Mouse (Mus musculus) thymus, adult 2 months (tissue): ENCODE measurements around the gene Comp.

ENCODE experiments used
- CTCF ChIP-seq: fragments of 200-500 bp; IDR thresholded peaks from 2 replicates; pipeline ENCODE4 v1.5.1; 2012; ENCODE audit warnings: mild to moderate bottlenecking, control low read depth, low read length, moderate library complexity, borderline replicate concordance; ENCODE audit not compliant: control insufficient read depth, poor library complexity, insufficient read depth; ENCODE audit errors: extremely low read depth
- POLR2A ChIP-seq: fragments of 200-500 bp; IDR thresholded peaks from 2 replicates; pipeline ENCODE4 v1.6.1; 2012; ENCODE audit warnings: mild to moderate bottlenecking, low read length, control low read depth, moderate library complexity; ENCODE audit not compliant: control insufficient read depth, poor library complexity, insufficient read depth; ENCODE audit errors: extremely low read depth

DNA sequence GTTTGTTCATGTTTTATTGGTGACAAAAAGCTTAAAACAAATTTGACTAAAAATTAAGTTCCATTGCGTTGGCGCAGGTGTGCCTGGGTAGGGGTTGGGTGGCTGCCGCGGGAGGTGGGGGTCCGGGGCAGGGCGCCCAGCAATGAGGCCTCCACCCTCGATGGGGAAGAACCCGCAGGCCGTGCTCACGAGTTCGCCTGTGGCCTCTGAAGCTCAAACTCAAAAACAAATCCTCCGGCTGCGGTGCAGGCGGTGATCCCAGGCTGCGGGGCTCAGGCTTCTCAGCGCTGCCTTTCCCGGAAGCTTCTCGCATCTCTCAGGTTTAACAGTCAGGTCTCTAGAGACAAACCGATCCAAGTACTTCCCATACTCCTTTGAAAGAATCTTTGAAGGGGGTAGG is 41.8 kb upstream of the Comp start:
- no peak for TF ChIP-seq POLR2A
- no peak for TF ChIP-seq CTCF
